Mouse (Mus musculus) layer of hippocampus, adult 11-12 months (tissue): Measurements from ENCODE around the gene Daam1.

ENCODE experiments used
- DNase-seq: peaks from one replicate; pipeline ENCODE4 v3.0.0; 2022; ENCODE audit warnings: low spot score

Daam1 gene

DNA sequence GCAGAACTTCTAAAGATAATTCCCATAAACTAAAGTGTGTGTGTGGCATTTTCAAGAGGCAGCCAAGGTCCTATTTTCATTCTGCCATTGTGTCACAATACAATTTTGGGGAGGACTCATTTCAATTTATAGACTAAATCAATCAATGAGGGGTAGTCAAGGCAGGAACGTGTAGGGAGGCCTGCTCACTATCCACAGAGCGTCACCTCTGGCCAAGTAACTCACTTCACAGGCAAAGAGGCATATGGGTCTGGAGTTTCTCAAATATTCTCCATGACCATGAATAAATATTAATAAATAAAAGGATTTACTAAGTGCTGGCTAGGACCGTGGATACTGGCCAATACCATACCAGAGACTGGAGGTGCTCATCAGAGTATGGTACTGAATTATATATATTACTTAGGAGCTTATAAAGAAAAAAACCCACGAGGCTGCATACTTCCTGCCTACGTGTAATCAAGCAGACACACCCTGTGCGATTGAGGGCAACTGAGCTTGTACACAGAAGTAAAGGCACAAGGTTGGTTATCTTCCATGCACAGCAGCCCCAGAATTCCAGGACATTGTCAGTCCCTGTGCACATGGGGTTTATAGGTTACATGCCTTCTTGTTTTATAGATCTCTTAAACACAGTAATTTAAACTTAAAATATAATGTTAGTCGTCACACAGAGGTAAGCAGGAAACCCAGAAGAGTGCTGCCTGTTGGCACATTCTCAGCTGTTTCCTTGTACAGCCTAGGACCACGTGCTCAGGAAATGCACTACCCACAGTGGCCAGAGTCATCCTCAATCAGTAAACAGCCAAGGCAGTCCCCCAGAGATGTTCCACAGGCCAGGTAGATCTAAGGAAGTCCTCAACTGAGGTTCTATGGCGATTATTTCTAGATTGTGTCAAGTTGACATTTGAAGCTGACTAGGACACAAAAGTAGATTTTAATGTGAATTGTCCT lies 101.8 kb downstream of the Daam1 start:
- no peak for DNase-seq

DNA sequence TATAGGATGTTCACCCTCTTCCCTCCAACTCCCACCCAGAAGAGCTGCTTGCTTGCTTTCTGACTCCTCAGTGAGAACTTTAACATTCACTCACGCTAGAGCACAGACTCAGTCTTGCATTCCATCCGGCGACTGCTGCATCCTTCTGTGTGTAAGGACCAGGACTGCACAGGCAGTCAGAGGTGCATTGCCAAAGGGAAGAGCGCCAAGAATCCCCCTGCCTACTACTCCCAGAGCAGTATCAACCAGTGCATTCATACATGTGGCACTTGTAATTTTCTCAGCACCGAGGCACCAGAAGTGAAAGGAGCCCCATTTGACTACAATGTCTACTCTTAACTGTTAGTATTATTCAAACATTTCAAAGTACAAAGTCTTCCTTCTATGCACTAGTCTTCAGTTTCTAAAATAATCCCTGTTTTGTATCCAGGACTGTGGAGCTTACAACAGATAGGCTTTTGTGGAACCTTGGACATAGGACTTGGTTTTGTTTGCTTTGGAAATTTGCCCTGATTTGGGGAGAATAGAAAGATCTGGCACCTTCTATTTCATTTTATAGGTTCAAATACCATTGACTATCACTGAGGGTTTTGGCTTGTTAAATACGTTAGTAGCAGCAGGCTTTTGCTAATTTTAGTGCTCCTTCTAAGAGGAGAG lies 103.2 kb downstream of the Daam1 start:
- DNase-seq, result no peak

DNA sequence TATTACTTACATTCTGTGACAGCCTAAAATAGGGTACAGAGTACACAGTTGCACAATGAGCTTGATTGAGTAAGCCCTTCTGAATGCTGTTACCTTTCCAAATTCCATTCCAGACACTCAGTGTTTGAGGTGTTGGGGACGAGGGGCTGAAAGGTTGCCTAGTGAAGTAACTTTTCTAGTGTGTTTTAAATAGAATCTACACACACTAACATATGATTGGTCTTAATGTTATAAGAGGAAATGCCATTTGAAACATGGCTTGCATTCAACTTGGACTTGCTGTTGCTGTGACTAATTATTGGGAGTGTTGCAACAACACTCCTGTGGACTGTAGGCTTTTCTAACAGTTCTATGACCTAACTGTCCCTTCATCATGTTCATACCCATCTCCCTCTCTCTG lies 105.8 kb downstream of the Daam1 start:
- no peak for DNase-seq

DNA sequence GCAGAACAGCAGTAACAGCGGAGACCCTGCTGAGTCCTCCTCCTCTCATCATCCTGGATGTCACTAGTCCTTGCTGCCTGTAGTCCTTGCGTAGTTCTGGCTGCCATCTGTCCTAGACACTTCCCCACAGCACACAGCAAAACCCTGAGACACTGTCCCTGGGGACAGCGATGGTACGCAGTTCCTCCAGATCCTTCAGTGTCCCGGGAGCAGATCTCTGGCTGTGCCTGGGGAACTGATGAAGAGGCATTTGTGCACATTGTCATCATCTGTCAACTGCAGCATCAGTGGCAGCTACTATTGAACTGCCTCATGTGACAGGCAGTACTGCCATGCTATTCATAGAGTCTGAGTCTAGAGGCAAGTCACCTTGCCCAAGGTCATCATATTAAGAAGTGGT lies 107.6 kb downstream of the Daam1 start:
- no peak for DNase-seq

DNA sequence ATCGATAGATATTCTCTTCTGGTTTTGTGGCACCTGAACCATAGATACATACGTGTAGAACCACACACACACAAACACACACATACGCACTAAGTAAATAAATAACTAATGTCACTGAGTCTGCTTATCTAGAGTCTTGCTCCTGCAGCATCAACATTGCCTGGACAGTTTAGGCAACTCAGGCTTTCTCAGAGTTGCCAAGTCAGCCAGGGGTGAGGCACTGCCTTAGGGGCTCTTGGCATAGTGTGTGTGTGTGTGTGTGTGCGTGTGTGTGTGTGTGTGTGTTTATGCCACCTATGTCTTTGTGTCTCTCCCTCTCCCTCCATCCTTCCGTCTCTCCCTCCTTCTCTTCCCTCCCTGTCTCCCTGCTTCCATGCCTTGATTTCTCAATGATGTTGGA lies 110.4 kb downstream of the Daam1 start:
- no peak for DNase-seq

DNA sequence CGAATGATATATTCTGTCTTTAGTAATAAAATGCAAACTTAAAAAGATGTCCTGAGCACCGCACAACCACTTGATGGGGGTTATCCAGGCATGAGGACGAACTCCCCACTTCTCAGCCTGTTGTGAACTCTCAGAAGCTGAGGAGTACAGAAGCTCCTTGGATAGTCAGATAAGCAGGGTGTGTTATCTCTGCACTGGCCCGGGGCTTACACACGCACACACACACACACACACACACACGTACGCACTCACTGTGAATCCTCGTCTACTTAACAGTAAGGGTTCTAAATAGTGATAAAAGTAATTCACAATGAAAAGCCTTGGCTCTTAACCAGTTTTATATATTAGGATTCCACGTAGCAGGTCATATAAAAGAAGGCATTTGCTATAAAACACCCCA lies 112.2 kb downstream of the Daam1 start:
- no peak for DNase-seq

DNA sequence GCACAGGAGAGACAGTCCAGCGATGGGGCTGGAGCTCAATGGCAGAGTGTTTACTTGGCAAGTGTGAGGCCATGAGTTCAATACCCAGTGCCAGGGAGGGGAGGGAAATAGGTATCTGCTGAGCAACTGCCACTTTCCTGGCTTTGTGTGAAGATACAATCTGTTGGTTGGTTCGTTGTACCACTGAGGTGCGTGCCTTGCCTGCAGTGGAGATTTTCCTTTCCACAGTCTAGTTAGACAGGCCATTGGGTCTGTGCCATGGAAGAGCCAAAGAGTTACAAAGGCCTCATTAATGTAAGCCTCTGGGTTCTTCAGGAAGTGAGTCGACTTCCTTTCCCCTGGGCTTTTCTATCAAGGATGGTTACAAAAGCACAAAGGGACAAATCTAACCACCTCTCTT lies 112.8 kb downstream of the Daam1 start:
- no peak for DNase-seq

DNA sequence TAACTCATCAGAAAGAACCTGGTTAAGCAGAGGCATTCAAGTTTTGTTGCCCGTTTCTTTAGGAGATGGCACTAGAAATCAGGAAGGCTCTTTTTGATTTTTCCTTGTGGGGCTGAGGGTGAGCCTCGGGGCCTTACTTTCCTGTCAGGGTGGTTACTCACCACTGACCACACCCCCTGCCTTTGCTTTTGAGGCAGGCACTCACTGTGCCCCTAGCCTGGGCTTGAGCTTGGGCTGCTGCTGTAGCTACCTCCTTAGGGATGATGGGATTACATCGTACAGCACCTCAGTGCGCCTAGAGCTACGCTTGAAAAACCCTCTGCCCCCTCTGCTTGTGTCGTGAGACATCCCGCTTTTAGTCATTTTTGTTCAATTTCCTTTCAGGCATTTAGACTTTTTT lies 115.0 kb downstream of the Daam1 start:
- no peak for DNase-seq

DNA sequence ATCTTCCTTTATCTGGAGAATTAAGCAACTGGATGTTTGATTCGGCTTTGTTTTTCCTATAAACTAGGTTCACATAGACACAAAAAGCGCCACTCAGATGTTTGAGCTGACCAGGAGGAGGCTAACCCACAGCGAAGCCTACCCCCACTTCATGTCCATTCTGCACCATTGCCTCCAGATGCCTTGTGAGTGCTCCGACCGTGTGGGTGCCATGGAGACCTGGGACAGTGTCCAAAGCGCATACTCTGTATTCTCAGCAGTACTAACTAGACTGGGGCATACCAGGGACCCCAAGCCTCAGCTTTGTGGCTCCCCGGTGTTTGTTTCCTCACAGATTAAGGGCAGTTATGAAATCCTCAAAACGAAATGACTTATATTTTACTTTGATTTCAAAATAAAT lies 115.6 kb downstream of the Daam1 start:
- DNase-seq, result no peak

DNA sequence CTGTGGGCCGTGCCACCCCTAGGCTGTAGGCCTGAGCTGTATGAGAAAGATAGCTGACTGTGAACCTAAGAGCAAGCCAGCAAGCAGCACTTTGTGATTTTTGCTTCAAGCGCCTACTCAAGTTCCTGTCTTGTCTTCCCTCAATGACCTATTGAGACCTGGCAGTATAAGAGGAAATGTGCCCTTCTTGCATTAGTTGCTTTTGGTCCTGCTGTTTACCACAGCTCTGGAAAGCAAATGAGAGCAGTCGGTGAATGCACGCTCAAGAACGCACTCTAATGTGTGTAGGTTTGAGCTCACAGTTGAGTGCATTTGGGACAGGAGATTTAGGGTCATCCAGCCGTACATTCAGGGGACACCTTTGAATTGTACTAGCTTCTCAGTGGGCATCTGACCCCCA lies 118.1 kb downstream of the Daam1 start:
- no peak for DNase-seq

DNA sequence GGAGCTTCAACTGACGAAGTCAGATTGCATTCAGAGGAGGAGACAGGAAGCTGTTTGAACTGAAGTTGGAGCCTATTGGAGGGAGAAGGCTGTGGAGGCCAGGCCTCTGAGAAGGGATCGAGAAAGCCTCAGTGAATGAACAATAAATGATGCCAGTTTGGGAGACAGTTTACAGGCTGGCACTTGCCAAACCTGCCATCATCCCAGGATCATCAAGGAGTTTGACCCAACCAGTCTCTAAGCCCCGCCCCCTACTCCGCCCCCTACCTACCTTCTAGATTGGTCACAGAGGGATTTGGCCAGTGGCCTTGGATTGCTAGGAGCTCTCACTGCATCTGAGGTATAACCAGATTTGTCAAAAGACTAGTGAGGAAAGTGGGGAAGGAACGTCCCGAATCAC lies 118.7 kb downstream of the Daam1 start:
- no peak for DNase-seq

DNA sequence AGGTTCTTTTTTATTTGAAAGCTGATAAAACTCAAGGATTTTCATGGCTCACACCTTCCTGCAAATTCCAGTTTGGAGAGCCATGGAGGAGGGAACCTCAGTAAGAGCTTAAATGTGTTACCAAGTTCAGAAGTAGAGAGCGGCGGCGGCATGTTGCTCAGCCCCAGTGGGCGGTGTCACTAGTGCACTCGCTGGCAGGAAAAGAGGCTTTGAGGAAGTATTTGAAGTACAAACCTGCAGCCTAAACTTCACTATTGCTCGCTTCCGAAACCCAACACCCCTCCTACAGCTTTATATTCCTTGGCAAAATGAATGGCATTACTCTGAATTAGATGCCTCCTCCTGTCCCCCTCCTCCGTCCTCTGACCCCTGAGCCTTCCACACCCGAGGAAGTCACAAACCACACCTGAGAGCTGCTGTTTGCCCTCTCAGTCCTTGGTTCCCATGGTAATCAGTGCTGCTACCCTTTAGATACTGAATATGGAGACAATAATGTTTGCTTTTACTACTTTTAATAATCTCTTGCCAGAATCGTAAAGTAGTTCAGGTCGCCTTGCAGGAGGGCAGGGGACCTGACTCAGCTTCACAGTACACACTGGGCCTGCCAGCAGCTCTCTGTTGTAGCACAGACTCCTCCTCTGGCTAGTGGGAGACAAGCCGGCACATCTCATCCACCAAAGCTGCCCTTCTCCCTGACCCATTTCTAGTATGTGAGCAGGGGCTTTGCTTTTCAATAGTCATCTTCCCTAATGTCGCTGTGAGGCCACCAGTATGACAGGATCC lies 119.4 kb downstream of the Daam1 start:
- DNase-seq, result no peak

DNA sequence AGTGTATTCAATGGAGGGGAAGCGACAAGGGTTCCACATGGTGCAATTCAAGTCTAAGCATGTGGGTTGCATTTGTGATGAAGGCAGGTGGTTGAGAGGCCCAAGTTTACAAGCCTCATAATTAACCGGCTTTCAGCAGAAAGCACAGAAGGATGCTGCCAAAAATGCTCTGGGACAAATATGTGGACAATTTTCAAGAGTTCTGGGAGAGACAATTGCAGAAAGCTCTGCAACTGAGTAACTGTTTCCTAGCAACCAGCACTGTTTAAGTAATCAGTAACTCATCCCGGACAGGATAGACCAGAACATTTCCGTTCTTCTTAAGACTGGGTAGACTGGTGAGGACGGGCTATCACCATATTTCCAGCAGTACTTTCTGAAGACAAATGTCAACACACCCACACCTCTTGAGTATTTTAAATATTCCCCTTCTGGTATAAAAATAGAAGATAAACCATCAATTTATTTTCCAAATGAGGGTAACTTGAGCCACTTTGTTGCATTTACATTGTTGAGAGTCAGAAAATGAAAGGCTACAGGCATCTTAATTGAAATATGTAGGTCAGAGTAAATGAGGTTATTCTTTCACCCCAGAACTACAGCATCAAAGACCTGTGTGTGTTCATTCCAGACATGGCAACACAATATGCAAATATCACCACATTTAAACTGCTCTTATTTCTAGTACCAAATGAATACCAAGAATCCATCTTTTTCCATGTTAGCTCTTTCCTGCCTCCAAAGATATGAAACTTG lies 123.5 kb downstream of the Daam1 start:
- peak; percentile 75 for DNase-seq

DNA sequence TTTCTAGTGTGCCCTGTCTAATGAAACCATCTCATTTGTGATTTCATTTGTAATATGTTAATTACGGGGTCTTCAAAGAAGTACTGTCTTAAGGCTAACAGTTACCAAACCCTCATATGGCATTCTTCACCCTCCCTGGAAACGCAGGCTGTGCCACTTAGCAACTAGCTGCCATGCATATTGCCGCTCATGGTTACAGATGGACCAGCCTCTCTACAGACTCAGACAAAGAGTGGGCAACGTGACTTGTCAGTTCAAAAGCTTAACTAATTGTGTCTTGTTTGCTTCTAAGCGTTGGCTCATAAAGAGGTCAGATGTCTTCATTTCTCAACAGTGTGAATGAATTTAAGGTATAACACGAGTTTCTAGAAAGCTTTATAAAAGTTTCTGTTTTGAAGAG lies 126.1 kb downstream of the Daam1 start:
- no peak for DNase-seq

DNA sequence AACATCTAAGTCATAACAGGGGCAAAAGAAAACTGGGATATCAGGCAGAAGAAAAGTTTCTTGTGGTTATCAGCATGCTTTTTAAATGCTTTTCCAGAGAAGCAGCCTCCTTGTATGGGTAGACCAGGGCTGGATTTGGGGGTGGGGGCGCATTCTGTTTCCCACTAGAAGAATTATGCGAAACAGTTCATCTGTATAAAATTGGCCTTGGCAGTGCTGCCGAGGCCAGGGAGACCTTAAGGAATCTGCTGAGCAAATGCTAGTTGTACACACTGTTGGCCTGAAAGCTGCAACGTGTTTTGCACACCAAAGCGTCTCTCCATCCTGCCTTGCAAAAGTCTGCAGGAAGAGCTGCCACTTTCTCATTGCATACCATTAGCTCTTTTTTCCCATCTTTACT lies 126.6 kb downstream of the Daam1 start:
- DNase-seq, result no peak

DNA sequence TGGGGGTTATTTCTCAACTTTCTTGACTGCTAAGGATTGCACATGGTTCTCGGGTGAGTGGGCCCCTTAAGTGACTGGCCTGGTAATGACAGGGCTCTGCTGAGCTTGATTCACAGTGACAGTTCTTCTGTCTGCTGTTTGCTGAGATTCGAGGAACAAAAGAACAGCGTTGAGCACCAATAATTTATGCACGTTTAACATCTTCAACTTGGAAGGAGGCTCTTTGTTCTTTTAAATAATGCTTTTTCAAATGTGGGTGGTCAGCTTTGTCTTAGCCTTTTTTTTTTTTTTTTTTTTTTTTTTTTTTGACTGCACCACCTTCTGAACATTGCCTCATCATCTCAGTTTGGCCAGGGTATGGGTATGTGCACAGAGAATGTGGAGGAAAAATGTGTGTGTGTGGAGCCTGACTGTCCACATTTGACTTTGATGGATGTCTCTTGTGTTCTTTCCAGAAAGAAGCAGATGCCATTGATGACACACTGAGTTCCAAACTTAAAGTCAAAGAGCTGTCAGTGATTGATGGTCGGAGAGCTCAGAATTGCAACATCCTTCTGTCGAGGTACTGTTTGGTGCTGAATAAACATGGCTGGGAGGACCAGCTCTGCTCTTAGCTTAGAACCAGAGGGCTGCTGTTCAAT lies 128.6 kb downstream of the Daam1 start:
- no peak for DNase-seq

DNA sequence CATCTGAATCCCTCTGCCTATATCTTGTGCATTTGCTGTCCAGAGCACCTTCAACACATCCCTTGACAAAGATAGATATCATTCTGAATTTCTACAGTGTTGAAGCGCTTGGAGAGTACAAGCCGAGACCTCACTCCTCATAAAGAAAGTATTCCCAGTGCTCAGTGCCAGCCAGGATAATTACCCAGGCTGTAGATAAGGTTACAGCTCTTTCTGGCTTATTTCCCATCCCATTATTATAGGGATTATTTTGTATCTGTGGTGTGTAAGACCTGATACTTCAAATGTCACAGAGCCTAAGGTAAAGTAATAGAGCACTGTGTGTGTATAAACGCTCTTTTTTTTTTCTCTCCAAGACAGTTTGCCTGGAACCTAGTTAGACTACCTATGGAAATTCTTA lies 130.8 kb downstream of the Daam1 start:
- no peak for DNase-seq

DNA sequence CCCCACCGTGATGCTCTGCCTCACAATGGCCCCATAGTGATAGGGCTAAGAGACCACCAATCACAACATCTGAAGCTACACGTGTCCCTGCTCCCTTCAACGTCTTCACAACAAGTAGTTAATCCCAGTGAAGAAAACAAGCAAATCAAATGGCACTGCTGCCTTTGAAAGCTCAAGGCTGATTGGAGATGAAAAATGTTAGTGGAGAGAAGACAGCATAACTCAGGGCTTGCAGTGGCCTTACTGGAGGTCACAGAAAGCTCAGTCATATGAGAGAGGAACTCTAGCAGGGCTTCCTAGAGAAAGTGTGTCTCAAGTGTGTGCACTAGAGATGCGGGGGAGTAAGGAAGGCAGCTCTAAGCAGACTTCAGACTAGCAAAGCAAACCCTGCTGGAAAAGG lies 131.7 kb downstream of the Daam1 start:
- DNase-seq, result no peak

DNA sequence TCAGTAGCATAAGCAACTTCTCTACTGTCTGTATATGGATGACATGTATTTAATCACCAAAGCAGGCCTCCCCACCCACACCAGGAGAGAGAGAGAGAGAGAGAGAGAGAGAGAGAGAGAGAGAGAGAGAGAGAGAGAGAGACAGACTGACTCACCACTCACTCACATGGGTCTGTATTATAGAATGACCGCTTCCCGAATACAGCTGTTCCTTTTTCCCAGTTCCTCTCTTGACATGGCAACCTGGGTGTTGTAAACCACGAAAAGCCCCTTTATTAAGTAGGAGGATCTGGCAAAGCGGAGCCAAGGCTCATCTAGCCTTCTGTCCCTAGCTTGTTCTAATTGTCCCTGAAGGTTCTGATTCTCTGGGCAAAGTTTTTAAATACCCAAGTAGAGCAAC lies 137.7 kb downstream of the Daam1 start:
- no peak for DNase-seq

DNA sequence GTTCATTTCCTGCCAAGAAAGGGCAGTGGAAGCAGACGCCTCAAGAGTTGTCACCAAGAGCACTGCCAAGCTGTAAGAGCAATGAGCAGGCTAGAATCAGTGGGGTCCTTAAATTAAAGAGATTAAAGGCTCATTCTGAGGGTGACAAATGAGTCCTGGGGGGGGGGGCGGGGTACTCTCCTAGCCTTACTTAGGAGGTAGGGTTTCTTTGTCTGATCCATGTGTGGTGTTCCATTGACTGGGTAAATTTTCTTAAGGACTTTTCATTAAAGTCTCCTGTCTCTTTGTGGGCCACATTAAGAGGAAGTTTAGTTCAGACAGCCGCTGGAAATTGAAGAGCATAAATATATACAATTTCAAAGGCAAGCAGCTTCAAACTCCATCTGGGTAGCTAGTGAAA lies 138.1 kb downstream of the Daam1 start:
- no peak for DNase-seq

DNA sequence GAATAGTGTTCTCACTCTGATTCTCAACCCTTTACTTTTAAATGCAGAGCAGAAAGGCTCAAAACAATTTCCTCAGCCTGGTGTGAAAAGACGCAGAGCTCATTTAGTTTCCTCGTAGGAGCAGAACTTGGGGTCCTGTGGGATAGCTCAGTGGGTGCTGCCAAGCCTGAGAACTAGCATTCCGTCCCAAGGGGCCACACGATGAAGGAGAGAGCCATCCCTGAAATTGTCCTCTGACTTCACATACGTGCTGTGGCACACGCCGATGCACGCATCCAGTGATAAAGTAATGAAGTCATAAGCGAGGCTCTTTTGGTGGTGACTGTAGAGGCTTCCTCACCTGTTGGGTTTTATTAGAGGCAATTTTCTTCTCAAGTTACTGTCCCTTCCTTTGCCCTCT lies 138.6 kb downstream of the Daam1 start:
- no peak for DNase-seq
